Mouse (Mus musculus) common myeloid progenitor, adult 5-6 weeks (primary cell): ENCODE measurements at regions not wholly inside any gene's neighbourhood (a gene's known extent, or its start where the extent isn't known, plus 50 kb on each side); places are given as distances from the start of the nearest gene placed in this dataset.

Experiments used
- ATAC-seq: replicated peaks from 2 replicates; pipeline ENCODE4 v1.8.0; 2016; ENCODE audit warnings: low read depth, mild to moderate bottlenecking, moderate TSS enrichment, inconsistent platforms; ENCODE audit not compliant: poor library complexity, severe bottlenecking

DNA sequence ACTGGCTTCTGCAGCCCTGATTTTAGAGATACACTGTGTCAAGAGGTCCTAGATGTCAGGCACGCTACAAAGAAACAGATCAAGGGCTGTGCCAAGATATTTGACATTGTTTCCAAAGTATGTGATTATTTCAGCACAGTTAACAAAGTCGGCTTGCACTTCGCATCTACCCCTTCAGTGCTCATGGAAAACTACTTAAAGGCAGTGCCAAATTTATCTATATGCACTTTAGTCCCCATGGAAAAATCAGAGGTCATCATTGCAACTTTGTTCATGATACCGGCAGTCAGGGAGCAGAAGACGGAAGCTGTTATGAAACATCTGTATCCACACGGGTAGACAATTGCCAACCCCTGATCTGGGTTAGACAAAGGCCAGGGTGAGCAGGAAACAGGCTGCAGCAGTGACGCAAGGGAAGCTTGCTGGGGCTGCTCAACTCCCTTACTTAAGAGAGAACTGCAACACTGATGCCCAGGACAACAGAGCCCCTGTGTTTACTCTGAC, 143.2 kb downstream of the Plk2 start:
- peak; percentile 97 for ATAC-seq

DNA sequence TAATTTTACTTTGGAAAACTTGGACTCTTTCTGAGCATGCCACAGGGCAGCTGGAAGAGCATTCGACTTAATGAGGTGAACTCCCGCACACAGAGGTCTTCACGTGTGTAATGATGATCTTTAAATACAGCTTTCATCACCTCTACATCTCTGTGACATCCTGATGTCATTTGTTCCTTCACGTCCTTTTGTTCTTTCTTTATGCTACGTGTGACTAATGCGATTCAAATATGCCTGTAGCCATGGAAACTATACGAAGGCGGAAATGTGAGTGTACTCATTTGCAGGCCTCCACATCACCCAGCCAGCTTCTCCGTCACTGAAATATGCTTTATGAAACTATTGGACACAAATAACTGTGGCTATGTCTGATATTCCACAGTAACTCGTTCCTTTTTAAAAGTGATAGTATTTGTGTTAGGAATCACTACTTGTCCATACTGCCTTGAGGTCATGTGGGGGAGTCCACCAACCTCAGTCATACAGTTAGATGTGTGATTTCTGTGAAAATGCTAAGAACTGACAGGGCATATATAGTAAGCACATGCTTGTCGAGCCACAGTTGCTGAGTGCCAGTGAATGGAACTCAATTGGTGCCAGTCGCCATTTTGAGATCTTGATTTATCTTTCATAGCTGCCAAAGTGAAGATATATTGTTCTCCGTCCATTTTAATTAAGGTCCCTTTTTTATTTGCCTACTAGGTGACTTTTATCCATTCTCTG, 145.9 kb downstream of the Plk2 start:
- no peak for ATAC-seq

DNA sequence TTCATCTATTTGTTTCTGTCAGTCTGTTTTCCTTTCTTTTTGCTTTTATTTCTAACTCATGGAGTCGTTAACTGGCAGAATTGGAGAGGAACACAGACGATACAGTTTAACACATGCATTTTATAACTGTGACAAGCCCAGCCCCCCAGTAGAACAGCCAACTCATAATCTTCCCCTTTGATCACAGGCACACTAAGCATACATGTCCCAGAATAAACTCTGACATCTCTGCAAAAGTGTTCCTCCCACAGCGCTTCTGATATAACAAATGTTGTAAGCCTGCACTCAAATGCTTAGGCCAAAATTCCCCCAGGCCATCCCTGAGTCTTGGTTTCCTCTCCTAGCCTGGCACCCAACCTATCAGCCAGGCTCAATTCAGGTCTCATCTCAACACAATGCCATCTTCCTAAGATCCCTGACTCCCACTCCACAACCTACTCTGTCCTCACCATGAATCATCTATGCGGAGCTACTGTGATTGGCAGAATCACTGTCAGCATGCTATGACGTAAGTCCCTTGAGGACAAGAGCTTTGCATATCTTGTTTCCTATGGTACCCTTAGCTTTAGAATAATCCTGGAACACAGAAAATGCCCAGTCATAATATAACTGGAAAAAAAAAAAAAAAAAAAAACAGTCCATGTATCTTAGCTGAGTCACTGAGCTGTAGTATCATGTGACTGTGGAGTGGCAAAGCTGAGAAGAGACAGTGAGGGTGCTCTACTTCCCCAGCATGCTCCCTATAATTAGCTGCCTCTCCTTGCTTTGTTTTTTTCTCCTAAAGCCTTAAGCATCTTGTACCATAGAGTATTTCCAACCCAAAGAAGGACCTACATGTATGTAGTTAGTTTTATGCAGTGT, 146.7 kb downstream of the Plk2 start:
- ATAC-seq, result peak; percentile 50

DNA sequence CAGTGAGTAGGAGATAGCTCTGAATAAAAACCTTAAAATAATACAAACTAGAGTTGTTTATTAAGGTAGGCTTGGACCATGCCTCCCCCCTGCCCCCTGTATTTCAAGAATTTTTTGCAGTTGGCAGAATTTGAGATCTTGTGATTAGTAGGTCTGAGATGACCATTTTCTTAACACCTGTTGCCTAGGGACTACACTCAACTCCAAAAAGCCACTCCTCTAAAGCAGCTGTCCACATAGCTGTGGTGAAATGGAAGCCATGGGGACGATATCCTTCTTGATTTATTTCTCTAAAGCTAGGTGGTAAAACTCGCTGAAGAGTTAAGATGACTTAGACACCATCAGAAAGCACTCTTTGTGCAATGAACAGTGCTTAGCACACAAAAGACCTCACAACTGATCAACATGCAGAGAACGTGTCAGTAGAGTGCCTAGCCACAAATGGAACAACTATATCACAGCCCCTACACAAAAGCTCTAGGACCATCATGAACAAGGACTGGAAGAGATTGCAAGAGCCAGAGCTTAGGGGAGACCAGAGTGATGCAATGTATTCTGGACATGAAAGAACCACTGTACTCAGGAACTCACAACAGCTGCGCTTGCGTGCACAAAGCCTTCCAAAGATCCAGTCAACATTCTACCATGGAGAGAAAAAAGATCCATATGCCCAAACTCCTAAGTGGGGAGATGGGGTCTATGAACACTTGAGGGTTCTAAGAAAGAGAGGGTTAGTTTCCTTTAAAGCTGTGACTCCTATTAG, 147.6 kb downstream of the Plk2 start:
- no peak for ATAC-seq

DNA sequence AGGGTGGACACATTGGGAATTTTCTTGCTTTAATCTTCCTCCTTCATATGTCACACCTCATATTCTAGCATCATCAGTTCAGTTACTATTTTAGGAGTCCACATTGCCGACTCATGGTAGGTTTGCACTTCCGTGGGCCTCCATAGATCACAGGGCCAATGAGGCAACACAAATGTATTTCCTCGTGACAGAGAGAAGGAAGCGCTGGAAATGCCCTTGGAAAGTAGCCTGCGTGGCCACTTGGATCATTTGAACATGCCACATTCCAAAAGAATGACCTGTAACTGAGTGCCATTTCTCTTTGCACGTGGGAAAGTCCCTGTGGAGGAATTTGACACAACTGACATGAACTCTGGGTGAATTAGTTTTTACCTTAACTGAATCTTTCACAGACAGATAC, 150.6 kb downstream of the Plk2 start:
- ATAC-seq, result no peak

DNA sequence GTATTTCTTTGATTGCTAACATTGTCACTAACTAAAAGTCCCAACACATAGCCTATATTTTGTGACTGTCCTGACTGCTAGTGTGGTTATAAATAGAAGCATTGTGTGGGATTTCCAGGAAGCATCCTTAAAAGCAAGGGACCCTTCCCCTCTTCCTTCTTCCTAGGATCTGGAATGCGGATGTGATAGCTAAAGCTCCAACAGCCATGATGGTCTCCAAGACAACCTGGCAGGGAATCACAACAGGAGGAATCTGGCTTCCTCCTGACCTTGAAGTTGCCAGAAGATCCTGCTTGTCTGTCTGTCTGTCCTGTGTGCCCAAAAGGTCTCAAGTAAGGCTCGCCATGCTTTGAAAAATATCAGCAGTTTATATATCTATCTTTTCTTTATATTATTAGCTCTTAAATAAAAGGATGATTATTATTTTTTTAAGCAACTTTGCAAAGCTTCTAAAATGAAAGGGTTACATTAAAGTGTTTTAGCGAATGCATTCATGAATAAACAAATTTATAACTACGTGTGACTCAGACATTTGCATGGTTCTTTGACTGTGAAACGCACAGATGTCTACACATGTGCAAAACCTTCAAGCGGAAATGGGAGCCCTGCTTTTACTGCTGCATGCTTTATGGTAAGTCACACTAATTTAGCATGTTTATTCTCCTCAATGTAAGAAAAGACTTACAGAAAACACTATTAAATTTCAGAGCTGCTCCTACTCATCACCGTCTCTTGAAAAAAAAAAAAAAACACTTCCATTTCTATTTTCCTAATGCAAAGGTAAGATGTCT, 160.9 kb downstream of the Plk2 start:
- no peak for ATAC-seq

DNA sequence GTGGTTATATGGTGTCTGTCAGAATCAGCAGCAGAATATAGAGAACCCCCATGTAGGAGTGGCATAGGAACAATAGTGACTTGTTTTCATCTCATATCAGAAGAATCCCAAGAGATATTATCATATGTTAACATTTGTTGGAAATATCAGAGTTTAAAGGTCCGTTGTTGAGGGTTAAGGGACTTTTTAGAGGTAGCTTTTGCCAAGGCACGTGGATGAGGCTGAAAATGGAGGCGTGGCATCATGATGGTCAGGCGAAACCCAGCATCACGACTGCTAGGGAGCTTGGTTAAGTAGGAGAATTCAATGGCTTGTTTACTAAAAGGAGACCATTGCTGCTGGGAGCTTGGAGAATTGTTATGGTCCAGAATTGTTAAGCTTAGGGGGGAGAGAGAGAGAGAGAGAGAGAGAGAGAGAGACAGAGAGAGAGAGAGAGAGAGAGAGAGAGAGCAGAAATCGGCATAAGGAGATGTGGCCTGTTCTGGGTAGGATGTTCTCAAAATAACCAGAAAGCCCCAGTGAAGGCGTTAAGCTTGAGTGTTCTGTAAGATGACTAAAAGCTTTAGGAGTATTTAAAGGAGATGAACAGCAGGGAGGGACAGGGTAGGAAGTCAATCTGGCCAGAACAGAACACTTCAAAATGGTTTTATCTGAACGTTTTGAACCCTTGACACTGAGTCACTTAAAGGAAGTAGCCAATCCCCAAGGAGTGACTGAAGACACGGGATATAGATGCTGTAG, 161.7 kb downstream of the Plk2 start:
- ATAC-seq, result no peak

DNA sequence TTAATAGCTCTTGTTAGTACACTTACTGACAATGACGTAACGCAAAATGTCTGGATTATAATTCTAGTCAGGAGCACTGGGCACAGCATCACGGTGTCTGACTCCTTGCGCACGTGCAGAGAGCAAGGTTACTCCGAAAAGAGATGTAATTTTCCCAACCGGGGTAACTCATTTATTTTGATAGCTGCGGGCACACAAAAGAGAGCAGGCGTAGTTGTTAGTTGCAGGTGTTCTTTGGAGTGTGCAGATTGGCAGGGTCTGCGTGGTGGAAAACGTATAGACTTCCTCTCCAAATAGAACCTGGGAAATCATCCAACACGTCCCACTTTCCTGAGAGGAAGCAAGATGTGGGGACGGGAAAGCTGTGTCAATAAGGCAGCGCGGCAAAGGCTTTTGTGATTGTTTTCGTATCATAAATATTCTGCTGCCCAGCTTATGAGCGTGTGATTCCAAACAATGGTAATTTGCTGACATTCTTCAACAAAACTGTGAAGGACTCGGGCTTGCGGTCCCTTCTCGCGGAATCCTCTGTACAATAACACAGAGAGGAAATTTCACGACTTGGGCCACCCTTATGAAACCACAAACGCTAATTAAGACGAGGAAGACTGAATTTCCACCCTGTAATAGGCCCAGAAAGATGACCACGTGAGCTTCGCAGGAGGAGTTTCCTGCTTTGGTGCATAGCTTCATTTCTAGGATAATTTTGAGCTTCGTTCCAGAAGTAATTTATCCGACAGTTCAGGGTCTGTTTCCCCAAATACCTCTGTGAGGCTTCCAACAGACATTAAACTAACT, 163.3 kb downstream of the Plk2 start:
- peak; percentile 61 for ATAC-seq

DNA sequence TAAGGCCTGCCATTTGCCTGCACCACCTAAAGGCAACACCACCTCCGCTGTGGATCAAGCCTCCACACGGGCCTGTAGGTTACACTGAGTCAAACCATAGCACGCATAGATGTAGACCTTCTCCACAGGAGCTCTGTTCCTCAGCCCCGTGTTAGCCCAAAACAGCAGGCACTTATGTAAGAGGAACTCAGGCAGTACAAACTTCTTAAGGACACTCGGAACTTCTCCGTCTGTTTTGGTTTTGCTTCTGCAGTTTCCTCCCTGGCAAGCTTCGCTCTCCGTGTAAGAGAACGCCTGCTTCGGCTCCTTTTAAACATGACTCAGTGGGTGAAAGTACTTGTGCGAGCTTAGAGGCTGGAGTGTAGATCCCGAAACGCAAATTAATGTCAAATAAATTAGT, 165.7 kb downstream of the Plk2 start:
- 0 out of 2 replicates have a peak, but pooled peaks have one; percentile 15 for ATAC-seq

DNA sequence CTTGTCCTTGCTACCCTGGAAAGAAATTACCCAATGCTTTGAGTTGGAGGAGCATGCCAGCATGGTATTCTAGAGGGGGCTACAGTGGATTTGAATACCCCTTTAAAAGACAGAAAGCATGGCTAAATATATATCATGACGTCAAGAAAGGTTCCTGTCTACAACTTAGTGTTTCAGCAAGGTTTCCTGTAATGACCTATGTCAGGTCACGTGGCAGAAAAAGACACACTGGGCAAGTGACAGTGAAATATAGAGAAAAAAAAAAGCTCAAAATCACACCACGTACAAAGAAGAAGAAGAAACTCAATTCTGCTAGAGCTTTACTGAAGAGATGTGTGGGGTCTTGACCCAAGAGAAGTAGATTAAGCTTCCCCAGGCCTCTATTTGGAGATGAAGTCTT, 167.7 kb downstream of the Plk2 start:
- ATAC-seq, result no peak

DNA sequence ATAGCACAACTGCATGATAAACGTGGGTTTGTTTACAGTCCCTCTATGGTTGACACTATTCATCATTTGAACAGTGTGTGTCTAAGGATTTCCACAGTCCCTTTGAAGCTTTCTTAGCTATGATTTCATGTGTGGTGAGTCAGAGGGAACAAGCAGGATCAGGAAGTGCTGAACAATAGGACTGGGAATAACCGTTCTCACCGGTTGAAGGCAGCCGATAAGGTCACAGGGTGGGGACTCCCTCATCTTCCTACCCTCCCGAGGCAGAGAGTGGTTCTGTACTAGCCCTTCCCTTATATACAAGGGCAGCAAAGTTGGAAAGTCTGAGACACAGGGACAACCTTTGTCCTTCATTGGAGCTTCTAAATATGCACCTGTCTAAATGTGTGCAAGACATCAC, 168.1 kb downstream of the Plk2 start:
- no peak for ATAC-seq

DNA sequence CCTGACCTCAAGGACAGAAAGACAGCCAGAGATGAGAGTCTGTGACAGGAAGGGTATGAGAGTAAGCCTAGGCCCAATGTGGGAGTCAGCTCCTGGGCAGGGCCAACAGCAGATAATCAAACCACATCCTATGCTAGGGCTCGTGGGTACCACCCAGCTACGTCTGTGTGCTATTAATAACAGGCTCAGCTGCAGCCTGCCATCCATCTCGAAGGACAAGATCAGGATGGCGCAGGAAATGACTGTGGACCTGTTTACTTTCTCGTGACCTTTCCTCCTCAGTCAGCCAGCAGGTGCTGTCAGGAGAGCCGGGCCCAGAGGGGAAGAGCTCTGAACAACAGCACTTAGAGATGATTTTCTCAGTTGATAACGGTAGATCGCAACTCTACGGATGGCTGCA, 169.1 kb downstream of the Plk2 start:
- peak; percentile 85 for ATAC-seq

DNA sequence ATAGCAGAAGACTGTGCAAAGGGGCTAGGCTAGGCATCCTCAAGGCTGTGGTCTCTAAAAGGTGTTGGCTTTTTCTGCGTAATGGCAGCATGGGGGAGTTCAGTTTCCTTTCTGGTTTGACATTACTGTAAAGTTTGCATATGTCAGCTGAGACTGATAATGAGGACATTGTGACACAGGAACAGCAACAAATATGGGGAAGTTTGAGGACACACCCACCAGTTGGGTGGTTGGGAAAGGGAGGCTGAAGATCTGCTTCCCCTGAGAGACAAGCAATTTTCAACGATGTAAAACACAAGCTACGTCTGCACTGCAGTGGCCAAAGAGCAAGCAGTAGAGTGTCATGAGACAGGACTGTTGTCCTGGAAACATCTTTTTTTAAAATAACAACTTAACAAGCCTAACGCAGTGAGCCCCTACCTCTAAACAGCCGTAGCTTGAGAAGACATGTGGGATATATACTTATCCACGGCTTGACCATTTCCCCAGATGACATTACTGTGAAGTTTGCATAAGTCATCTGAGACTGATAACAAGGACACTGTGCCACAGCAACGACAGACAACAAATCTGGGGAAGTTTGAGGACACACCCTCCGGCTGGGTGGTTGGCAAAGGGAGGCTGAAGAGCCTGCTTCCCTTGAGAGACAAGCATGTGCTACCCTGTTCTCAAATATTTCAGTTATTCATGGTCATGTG, 173.8 kb downstream of the Plk2 start:
- ATAC-seq, result peak; percentile 85

DNA sequence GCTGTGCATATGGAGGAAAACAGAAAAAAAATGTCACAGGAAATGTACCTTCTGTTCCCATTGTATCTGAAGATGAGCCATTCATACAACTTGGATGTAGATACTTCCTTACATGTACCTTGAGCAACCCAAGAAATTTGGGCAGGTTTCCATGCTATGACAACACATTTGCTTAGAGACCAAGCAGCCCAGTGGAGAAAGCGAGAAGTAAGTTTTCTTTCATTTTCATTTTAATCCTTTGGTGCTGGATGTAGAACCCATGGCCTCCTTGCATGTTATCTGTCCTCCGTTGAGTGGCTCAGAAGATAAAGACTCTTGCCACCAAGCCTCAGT, 174.3 kb downstream of the Plk2 start:
- no peak for ATAC-seq

DNA sequence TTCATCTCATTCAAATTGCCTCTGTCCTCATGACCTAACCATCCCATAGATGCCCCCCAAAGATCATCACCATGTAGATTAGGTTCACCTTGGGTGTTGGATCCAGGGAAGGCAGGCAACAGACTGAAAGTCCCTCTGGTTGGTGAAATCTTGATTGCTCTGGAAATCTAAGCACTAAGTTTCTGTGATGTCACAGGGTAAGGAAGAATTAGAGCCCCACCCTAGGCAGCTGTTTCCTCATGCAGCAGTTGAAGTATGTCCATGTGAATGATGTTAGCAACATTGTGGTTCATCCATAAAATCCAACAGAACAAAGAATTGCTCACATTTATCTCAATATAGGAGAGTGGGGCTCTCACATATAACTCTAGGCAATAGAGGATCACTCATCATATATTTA, 175.5 kb downstream of the Plk2 start:
- no peak for ATAC-seq

DNA sequence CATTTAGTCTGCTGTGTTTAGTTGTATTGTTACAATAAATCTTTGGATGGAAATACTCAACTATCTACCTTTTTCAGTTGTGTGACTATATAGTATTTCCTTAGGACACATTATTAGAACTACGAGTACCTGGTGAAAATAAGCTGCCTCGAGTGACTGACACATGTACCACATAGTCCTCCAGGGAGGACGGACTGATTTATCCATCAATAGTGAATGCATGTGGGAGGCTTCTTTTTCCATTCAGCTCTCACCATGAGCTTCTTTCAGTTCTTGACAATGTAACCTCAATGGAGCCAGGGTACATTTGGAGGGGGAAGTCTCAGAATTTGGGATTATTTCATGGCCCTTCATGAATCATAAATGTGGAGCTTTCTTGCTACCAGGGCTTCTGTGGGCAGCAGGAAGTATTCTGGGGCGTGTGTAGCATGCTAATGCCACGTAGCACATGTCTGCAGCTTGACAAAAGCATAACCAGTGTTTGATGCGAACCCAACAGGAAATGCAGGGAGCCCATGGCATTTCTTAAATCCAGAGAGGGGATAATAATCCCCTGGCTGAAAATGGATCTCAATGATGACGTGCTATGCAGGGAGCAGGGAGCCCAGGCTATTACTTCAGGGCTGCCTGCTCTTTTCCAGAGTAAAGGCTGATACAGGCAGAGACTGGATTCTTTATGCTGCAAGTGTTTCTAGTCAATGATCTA, 178.7 kb downstream of the Plk2 start:
- ATAC-seq, result no peak

DNA sequence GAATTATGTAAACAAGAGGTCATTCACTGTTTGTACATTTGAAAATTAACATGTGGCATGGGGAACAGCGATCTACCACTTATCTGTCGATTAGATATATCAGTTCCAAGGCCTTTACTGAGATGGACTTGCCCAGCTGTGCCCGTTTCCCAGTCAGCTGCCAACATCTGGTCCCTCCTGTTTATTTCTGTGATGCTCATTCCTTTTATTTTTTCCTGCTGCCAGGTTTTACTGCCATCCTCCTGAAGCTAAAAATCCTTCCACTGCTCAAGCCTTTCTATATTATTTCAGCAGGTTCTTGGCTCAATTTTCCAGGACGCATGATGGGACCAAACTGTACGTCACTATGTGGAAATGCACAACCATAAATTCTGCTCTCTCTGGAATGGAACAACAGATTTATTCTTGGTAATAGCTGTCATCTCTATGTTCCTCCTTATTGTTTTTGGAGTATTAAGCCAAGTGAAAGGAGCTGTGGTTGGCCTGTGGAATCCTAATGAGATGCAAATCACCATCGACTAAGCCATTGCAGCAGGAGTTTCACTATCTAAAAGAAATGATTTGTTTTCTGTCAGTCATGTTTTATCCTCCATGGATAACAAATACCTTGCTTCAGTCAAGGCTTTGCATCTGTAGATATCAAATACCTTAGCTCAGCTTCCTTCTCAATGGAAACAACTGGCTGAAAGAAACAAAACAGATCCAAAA, 180.1 kb downstream of the Plk2 start:
- no peak for ATAC-seq
